Mouse (Mus musculus) intestine, postnatal 0 days (tissue): ENCODE measurements around the gene Cmah. TPM values are rescaled to one million over a fixed set of nuclear protein-coding genes. Genes with fewer than 3 reads are reported as not detected.

Source experiments
- ATAC-seq: fragments of 200-750 bp; cut with Nextera tagmentation; 2 replicates; pipeline ENCODE4 v1.8.0; 2017; ENCODE audit warnings: mild to moderate bottlenecking, moderate TSS enrichment, moderate library complexity
- H3K27ac ChIP-seq: fragments of 300-500 bp; sonication (generic); 2 replicates; pipeline ENCODE4 v1.5.1; 2014; ENCODE audit warnings: mild to moderate bottlenecking, low read depth, low read length, moderate library complexity
- H3K27me3 ChIP-seq: fragments of 300-500 bp; sonication (generic); replicated peaks from 2 replicates; pipeline ENCODE4 v1.6.1; 2014; ENCODE audit warnings: low read length, mixed read lengths; ENCODE audit not compliant: control insufficient read depth, insufficient read depth
- H3K36me3 ChIP-seq: fragments of 300-500 bp; sonication (generic); 2 replicates; pipeline ENCODE4 v1.6.1; 2014; ENCODE audit warnings: mild to moderate bottlenecking, moderate library complexity; ENCODE audit not compliant: control insufficient read depth, insufficient read depth
- H3K4me1 ChIP-seq: fragments of 300-500 bp; sonication (generic); replicated peaks from 2 replicates; pipeline ENCODE4 v1.6.1; 2014; ENCODE audit warnings: antibody characterized with exemption, low read length, mixed read lengths; ENCODE audit not compliant: control insufficient read depth, insufficient read depth
- H3K4me2 ChIP-seq: fragments of 300-500 bp; sonication (generic); replicated peaks from 2 replicates; pipeline ENCODE4 v1.6.1; 2014; ENCODE audit warnings: low read depth, mild to moderate bottlenecking, moderate library complexity
- H3K4me3 ChIP-seq: fragments of 300-500 bp; sonication (generic); 2 replicates; pipeline ENCODE4 v1.5.1; 2014; ENCODE audit warnings: low read depth, low read length
- H3K9ac ChIP-seq: fragments of 300-500 bp; sonication (generic); 2 replicates; pipeline ENCODE4 v1.6.1; 2014; ENCODE audit warnings: mild to moderate bottlenecking, low read depth, low read length
- H3K9me3 ChIP-seq: fragments of 300-500 bp; sonication (generic); 2 replicates; pipeline ENCODE4 v1.6.1; 2016; ENCODE audit warnings: mixed run types; ENCODE audit not compliant: control insufficient read depth
- CTCF ChIP-seq: sonication (generic); IDR thresholded peaks from 2 replicates; pipeline ENCODE4 v1.5.1; 2016; ENCODE audit warnings: low read depth, mild to moderate bottlenecking, control low read depth, antibody characterized with exemption, moderate library complexity
- WGBS: fragments of 180-500 bp; shearing (Covaris S2); extraction: QIAGEN DNeasy Blood & Tissue Kit; methylation state at CpG from one replicate; pipeline ENCODE4 v1.1.7; 2014; 5-methylcytosine and 5-hydroxymethylcytosine counted together
- polyA plus RNA-seq: library from polyadenylated mRNA; unstranded; fragments of >200 nt; fragmentation: Nextera tagmentation; extraction: Ambion mirVana; gene quantifications from 2 replicates; pipeline ENCODE4 v1.2.1, GENCODE M21; 2015

The Cmah gene
- polyA plus RNA-seq, 1 experiment from 2014 or later: 1.4 TPM

GRCm38 (mm10) chr13:24477564-24477963 is 150.4 kb downstream of the Cmah start:
- Histone ChIP-seq H3K9me3 (no peaks in the 10 kb centered on the region), H3K4me2 (no peak overlapping the region), H3K27ac (no peak overlapping the region), H3K36me3 (no peaks in the 10 kb centered on the region), H3K4me1 (no peaks in the 10 kb centered on the region), H3K27me3 (no peaks in the 10 kb centered on the region), H3K9ac (no peak overlapping the region), H3K4me3 (no peak overlapping the region)
- ATAC-seq: no peak
- WGBS: 49% methylated on average over 5 of the region's 5 CpGs
- no peak for TF ChIP-seq CTCF

GRCm38 (mm10) chr13:24479516-24479915 is 152.3 kb downstream of the Cmah start:
- no peaks in the 10 kb centered on the region for H3K4me1 ChIP-seq
- 89% methylated on average over 2 of the region's 2 CpGs for WGBS
- H3K27me3 ChIP-seq: no peaks in the 10 kb centered on the region
- no peak overlapping the region for H3K27ac ChIP-seq
- H3K9ac ChIP-seq: no peak overlapping the region
- no peaks in the 10 kb centered on the region for H3K9me3 ChIP-seq
- no peak for ATAC-seq
- H3K4me2 ChIP-seq: no peak overlapping the region
- H3K4me3 ChIP-seq: no peak overlapping the region
- H3K36me3 ChIP-seq: no peaks in the 10 kb centered on the region
- TF ChIP-seq CTCF: no peak

GRCm38 (mm10) chr13:24480824-24481223 is 153.6 kb downstream of the Cmah start:
- H3K4me2 ChIP-seq: no peak overlapping the region
- WGBS: 72% methylated on average over 6 of the region's 6 CpGs

GRCm38 (mm10) chr13:24481615-24482295 is 154.6 kb downstream of the Cmah start:
- WGBS: 58% methylated on average over 10 of the region's 10 CpGs
- Histone ChIP-seq H3K27me3 (no peaks in the 10 kb centered on the region), H3K4me3 (no peak overlapping the region), H3K4me1 (no peaks in the 10 kb centered on the region), H3K27ac (no peak overlapping the region), H3K4me2 (no peak overlapping the region), H3K9me3 (no peaks in the 10 kb centered on the region), H3K9ac (no peak overlapping the region), H3K36me3 (no peaks in the 10 kb centered on the region)
- no peak for ATAC-seq
- peak; percentile 97 for TF ChIP-seq CTCF

More at GRCm38 (mm10) chr13:24480824-24481223, 153.6 kb downstream of the Cmah start:
- H3K9ac ChIP-seq: no peak overlapping the region
- no peak for ATAC-seq
- no peak overlapping the region for H3K27ac ChIP-seq
- no peak for TF ChIP-seq CTCF
- no peaks in the 10 kb centered on the region for H3K36me3 ChIP-seq
- H3K4me3 ChIP-seq: no peak overlapping the region
- no peaks in the 10 kb centered on the region for H3K27me3 ChIP-seq
- no peaks in the 10 kb centered on the region for H3K9me3 ChIP-seq
- no peaks in the 10 kb centered on the region for H3K4me1 ChIP-seq

- no peaks in the 10 kb centered on the region for H3K9me3 ChIP-seq
- no peaks in the 10 kb centered on the region for H3K36me3 ChIP-seq
- no peaks in the 10 kb centered on the region for H3K4me1 ChIP-seq
- no peak for ATAC-seq
- 84% methylated on average over 3 of the region's 3 CpGs for WGBS
- H3K27me3 ChIP-seq: no peaks in the 10 kb centered on the region
- H3K4me3 ChIP-seq: no peak overlapping the region
- H3K9ac ChIP-seq: no peak overlapping the region
- no peak overlapping the region for H3K4me2 ChIP-seq
- no peak overlapping the region for H3K27ac ChIP-seq
- no peak for TF ChIP-seq CTCF
These were observed 156.5 kb downstream of the Cmah start for GRCm38 (mm10) chr13:24483691-24484090.

- WGBS: 89% methylated on average over 3 of the region's 3 CpGs
- no peaks in the 10 kb centered on the region for H3K4me1 ChIP-seq
- no peak overlapping the region for H3K4me3 ChIP-seq
- no peaks in the 10 kb centered on the region for H3K36me3 ChIP-seq
- H3K27ac ChIP-seq: no peak overlapping the region
- H3K27me3 ChIP-seq: no peaks in the 10 kb centered on the region
- no peak overlapping the region for H3K4me2 ChIP-seq
- H3K9me3 ChIP-seq: no peaks in the 10 kb centered on the region
- H3K9ac ChIP-seq: no peak overlapping the region
- ATAC-seq: no peak
- no peak for TF ChIP-seq CTCF
These were observed 157.6 kb downstream of the Cmah start for GRCm38 (mm10) chr13:24484811-24485210.

GRCm38 (mm10) chr13:24485964-24486363 is 158.8 kb downstream of the Cmah start:
- H3K36me3 ChIP-seq: no peaks in the 10 kb centered on the region
- H3K4me3 ChIP-seq: no peak overlapping the region
- no peak overlapping the region for H3K4me2 ChIP-seq
- no peak for TF ChIP-seq CTCF
- no peaks in the 10 kb centered on the region for H3K4me1 ChIP-seq
- H3K27ac ChIP-seq: no peak overlapping the region
- H3K9ac ChIP-seq: no peak overlapping the region
- H3K9me3 ChIP-seq: no peaks in the 10 kb centered on the region
- 62% methylated on average over 9 of the region's 9 CpGs for WGBS
- no peaks in the 10 kb centered on the region for H3K27me3 ChIP-seq
- ATAC-seq: no peak
